Mouse (Mus musculus) heart, embryonic 10.5 days (tissue): ENCODE results near the gene Gm21704. TPM values are rescaled to one million over a fixed set of nuclear protein-coding genes. Genes with fewer than 3 reads are reported as not detected.
"Not testable (repeated sequence)": the region's sequence is repeated elsewhere in the genome, so short reads cannot be mapped to it uniquely, and the experiment has no call there.

Experiments
- DNase-seq: peaks from one replicate; pipeline ENCODE4 v3.0.0-alpha.2; 2017; ENCODE audit warnings: low spot score
- H3K27ac ChIP-seq: fragments of 300-500 bp; sonication (generic); 2 replicates; pipeline ENCODE4 v1.5.1; 2016; ENCODE audit warnings: mild to moderate bottlenecking
- H3K27me3 ChIP-seq: fragments of 300-500 bp; sonication (generic); 2 replicates; pipeline ENCODE4 v1.6.1; 2016; ENCODE audit warnings: mild to moderate bottlenecking; ENCODE audit not compliant: poor library complexity, insufficient read depth, severe bottlenecking
- H3K36me3 ChIP-seq: fragments of 300-500 bp; sonication (generic); 2 replicates; pipeline ENCODE4 v1.6.1; 2016; ENCODE audit warnings: mild to moderate bottlenecking, moderate library complexity
- H3K4me1 ChIP-seq: fragments of 300-500 bp; sonication (generic); 2 replicates; pipeline ENCODE4 v1.6.1; 2016; ENCODE audit warnings: mild to moderate bottlenecking
- H3K4me3 ChIP-seq: fragments of 300-500 bp; sonication (generic); 2 replicates; pipeline ENCODE4 v1.5.1; 2016; ENCODE audit warnings: mild to moderate bottlenecking, moderate library complexity
- H3K9me3 ChIP-seq: fragments of 300-500 bp; sonication (generic); 2 replicates; pipeline ENCODE4 v1.6.1; 2016; ENCODE audit warnings: mild to moderate bottlenecking, moderate library complexity
- WGBS: fragments of 180-500 bp; shearing (Covaris S2); methylation state at CpG from one replicate; pipeline ENCODE4 v1.1.7; 2016; 5-methylcytosine and 5-hydroxymethylcytosine counted together
- polyA plus RNA-seq: library from polyadenylated mRNA; unstranded; fragments of >200 nt; fragmentation: Nextera tagmentation; extraction: Ambion mirVana; gene quantifications from 2 replicates; pipeline ENCODE4 v1.2.1, GENCODE M21; 2016

The Gm21704 gene
- 0.15 TPM in 1 of 2 replicates, not detected in the other for polyA plus RNA-seq

DNA sequence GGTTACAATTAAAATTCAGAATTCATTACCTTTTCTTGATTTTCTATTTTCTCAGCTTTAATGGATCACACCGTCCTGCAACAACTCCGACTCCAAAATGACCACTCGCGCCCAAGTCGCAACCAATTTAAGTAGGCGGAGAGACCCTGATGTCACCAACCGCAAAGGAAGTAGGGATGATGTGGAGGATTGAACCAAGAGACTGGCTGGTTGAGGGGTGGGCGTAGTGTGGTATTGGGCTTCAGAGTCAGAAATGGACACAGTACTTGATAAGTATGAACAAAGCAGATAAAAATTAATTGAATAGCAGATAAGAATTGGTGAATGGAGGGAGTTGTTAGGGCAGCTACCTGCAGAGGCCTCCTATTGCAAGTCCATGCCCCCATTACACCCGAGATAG is at the start of gene Gm21704, which contains the start of gene Gm21708:
Gene Gm21704, minus strand, starts transcription at position 101 of the 400 bp plus-strand sequence.
Gene Gm21708, minus strand, starts transcription at position 101 of the 400 bp plus-strand sequence.
- not testable (repeated sequence) for H3K9me3 ChIP-seq, H3K27ac ChIP-seq, H3K4me1 ChIP-seq, H3K36me3 ChIP-seq, H3K27me3 ChIP-seq, H3K4me3 ChIP-seq, DNase-seq
- no CpG with 5 or more reads among the region's 9 CpGs for WGBS

DNA sequence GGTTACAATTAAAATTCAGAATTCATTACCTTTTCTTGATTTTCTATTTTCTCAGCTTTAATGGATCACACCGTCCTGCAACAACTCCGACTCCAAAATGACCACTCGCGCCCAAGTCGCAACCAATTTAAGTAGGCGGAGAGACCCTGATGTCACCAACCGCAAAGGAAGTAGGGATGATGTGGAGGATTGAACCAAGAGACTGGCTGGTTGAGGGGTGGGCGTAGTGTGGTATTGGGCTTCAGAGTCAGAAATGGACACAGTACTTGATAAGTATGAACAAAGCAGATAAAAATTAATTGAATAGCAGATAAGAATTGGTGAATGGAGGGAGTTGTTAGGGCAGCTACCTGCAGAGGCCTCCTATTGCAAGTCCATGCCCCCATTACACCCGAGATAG is 64.7 kb downstream of the Gm21704 start, which contains the start of gene Gm21693:
Gene Gm21693, minus strand, starts transcription at position 101 of the 400 bp plus-strand sequence.
- not testable (repeated sequence) for H3K27ac ChIP-seq, H3K9me3 ChIP-seq, H3K36me3 ChIP-seq, H3K4me3 ChIP-seq, H3K27me3 ChIP-seq, DNase-seq, H3K4me1 ChIP-seq
- WGBS = no CpG with 5 or more reads among the region's 9 CpGs

DNA sequence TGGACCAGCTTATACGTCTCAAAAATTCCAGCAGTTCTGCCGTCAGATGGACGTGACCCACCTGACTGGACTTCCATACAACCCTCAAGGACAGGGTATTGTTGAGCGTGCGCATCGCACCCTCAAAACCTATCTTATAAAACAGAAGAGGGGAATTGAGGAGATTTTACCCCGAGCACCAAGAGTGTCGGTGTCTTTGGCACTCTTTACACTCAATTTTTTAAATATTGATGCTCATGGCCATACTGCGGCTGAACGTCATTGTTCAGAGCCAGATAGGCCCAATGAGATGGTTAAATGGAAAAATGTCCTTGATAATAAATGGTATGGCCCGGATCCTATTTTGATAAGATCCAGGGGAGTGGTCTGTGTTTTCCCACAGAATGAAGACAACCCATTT is 69.3 kb downstream of the Gm21704 start:
- not testable (repeated sequence) for DNase-seq, H3K36me3 ChIP-seq, H3K4me3 ChIP-seq, H3K9me3 ChIP-seq, H3K27ac ChIP-seq, H3K4me1 ChIP-seq, H3K27me3 ChIP-seq
- 100% methylated on average over 1 of the region's 11 CpGs for WGBS

Other genes starting within 250 kb of the Gm21704 start
- gene Gm21677, start 103.7 kb downstream of the Gm21704 start, polyA plus RNA-seq = not detected in 2 replicates
- not detected in 2 replicates for gene Gm21693, start 64.8 kb downstream of the Gm21704 start, polyA plus RNA-seq
- gene Gm21708, start within 50 bp of the Gm21704 start, polyA plus RNA-seq = not detected in 2 replicates